Mouse (Mus musculus) adipocyte (in vitro differentiated cells): ENCODE measurements at regions not wholly inside any gene's neighbourhood (a gene's known extent, or its start where the extent isn't known, plus 50 kb on each side); places are given as distances from the start of the nearest gene placed in this dataset.
A peak's percentile ranks its signal among the peaks of the same experiment; 100 is the strongest.

Source experiments
- DNase-seq: peaks from one replicate; pipeline ENCODE4 v3.0.0-alpha.2; 2016; ENCODE audit warnings: low spot score

- DNase-seq = no peak
Measured at GRCm38 (mm10) chr7:114345860-114346259, 69.2 kb upstream of the Pde3b start.

DNA sequence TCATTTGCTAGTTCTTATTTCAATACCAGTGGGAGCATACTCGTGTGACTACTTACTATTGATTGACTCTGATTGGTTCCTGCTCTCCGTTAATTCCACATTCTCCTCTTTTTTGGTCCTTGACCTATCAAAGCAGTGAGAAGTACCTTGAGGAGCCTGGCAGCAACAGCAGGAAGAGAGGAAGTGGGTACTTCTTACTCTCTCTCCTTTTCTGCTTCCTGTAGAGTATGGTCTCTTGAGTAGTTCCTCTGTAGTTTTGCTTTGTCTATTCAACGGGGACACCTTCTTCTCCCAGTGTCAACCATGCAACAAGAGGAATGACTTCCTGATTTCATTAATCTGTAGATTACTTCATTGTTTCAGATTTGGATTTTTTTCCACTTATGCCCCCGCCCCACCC lies 68.1 kb upstream of the Pde3b start:
- no peak for DNase-seq

DNA sequence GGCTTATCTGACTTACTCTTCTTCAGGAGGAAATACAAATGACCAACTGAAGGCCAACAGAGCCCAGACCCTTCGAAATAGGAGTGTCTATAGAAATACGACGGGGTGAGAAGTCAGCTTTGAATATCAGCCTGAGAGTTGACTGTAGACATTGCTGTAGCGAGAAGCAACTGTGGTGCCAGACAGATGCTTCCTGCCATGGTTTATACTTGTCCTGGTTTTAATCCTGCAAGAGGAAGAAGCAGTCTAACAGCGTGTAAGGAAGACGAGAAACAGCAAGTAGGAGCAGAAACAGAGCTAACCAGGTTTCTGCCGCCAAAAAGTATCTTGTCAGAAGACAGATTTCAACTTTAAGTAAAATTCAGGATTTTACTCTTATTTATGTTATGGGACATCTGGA lies 64.1 kb upstream of the Pde3b start:
- DNase-seq = no peak

GRCm38 (mm10) chr7:114356381-114356780 lies 58.7 kb upstream of the Pde3b start:
- DNase-seq = peak; percentile 80

DNA sequence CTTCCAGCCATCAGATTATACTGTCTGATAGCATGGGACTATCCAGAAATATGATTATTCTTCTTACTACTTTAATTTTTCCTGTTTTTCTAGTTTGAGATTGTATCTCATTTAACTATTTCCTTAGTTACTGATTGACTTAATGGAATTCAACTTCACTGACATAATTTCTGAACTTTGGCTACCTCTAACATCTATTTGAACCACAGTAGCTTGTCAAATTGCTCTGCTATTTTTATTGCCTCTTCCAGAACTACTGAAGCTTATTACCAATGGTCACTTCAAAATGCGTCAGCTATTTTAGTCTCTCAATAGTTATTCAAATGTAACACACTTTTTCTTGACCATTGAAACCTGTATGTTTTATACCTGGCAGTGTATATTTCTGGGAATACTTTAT lies 52.9 kb upstream of the Pde3b start:
- no peak for DNase-seq

DNA sequence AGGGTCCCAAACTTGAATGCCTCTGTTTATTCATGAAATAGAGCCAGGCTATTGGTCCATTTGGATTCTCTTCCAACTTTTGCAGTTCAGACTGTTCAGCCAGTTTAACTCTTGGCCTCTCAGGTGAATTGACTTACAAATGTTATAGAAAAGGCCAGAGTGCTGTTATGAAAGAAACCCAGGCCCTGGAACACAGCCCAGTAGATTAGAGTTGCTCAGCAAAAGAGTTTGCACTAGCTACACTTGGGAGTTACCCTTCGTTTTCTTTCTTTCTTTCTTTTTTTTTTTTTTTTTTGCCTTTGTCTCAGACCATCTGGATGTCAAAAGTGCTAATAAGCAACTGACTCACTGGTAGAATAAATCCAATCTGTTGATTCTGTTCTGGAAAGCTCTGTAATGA lies 51.0 kb upstream of the Pde3b start:
- DNase-seq = peak; percentile 91
